Mouse (Mus musculus) hindbrain, embryonic 10.5 days (tissue): ENCODE measurements around the gene Cryz. TPM values are rescaled to one million over a fixed set of nuclear protein-coding genes. Genes with fewer than 3 reads are reported as not detected.

Experiments
- DNase-seq: peaks from one replicate; pipeline ENCODE4 v3.0.0-alpha.2; 2017; ENCODE audit warnings: low spot score
- H3K27ac ChIP-seq: fragments of 300-500 bp; sonication (generic); 2 replicates; pipeline ENCODE4 v1.5.1; 2016; ENCODE audit warnings: mild to moderate bottlenecking, moderate library complexity
- H3K27me3 ChIP-seq: fragments of 300-500 bp; sonication (generic); 2 replicates; pipeline ENCODE4 v1.6.1; 2016; ENCODE audit warnings: mild to moderate bottlenecking; ENCODE audit not compliant: poor library complexity, insufficient read depth, severe bottlenecking
- H3K36me3 ChIP-seq: fragments of 300-500 bp; sonication (generic); 2 replicates; pipeline ENCODE4 v1.6.1; 2016; ENCODE audit warnings: mild to moderate bottlenecking, moderate library complexity
- H3K4me1 ChIP-seq: fragments of 300-500 bp; sonication (generic); replicated peaks from 2 replicates; pipeline ENCODE4 v1.6.1; 2016; ENCODE audit warnings: mild to moderate bottlenecking
- H3K4me3 ChIP-seq: fragments of 300-500 bp; sonication (generic); 2 replicates; pipeline ENCODE4 v1.5.1; 2016; ENCODE audit warnings: mild to moderate bottlenecking, moderate library complexity
- H3K9me3 ChIP-seq: fragments of 300-500 bp; sonication (generic); 2 replicates; pipeline ENCODE4 v1.6.1; 2016; ENCODE audit warnings: mild to moderate bottlenecking, moderate library complexity
- WGBS: fragments of 180-500 bp; shearing (Covaris S2); methylation state at CpG from one replicate; pipeline ENCODE4 v1.1.7; 2016; 5-methylcytosine and 5-hydroxymethylcytosine counted together
- polyA plus RNA-seq: library from polyadenylated mRNA; unstranded; fragments of >200 nt; fragmentation: Nextera tagmentation; extraction: Ambion mirVana; gene quantifications from 2 replicates; pipeline ENCODE4 v1.2.1, GENCODE M21; 2016

Gene Cryz
- polyA plus RNA-seq, 1 experiment from 2014 or later = 14.9 TPM

DNA sequence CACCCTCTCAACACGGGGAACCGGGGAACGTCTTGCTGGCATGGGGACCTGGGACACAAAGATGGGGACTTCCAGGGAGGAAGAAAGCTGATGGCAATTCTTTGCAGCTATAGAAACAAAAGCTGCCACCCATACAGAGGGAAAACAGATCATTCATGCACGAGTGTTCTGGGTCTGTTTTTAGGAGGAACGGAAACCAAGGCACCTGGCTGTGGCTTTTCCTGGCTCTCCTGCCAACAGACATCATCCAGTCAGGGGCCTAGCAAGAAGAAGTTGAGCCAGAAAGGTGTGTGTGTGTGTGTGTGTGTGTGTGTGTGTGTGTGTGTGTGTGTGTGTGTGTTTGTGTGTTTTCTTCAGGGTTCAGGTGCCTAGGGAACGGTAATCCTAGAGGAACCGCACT is 67.0 kb downstream of the Cryz start, which contains the start of gene Erich3:
Gene Erich3 (plus strand): TSS at position 315 of the 400 bp plus-strand sequence.
- Histone ChIP-seq H3K36me3 (no peaks in the 10 kb centered on the region), H3K27ac (peak within 1 kb of the TSS; percentile 76), H3K4me1 (peaks cover 18% of the 10 kb centered on the region), H3K27me3 (peaks cover 33% of the 10 kb centered on the region), H3K9me3 (no peaks in the 10 kb centered on the region), H3K4me3 (peak within 1 kb of the TSS; percentile 60)
- no peak for DNase-seq
- 23% methylated on average over 7 of the region's 7 CpGs for WGBS

GRCm38 (mm10) chr3:154663976-154664581 is 67.6 kb downstream of the Cryz start:
- peaks cover 18% of the 10 kb centered on the region for H3K4me1 ChIP-seq
- H3K9me3 ChIP-seq = no peaks in the 10 kb centered on the region
- 3% methylated on average over 25 of the region's 27 CpGs for WGBS
- peak overlapping the region; percentile 60 for H3K4me3 ChIP-seq
- H3K27ac ChIP-seq = peak overlapping the region; percentile 76
- peak; percentile 47 for DNase-seq
- no peaks in the 10 kb centered on the region for H3K36me3 ChIP-seq
- peaks cover 33% of the 10 kb centered on the region for H3K27me3 ChIP-seq

GRCm38 (mm10) chr3:154664636-154665035 is 68.1 kb downstream of the Cryz start:
- peak overlapping the region; percentile 60 for H3K4me3 ChIP-seq
- no peak for DNase-seq
- H3K9me3 ChIP-seq = no peaks in the 10 kb centered on the region
- H3K4me1 ChIP-seq = peaks cover 18% of the 10 kb centered on the region
- no peaks in the 10 kb centered on the region for H3K36me3 ChIP-seq
- H3K27me3 ChIP-seq = peaks cover 33% of the 10 kb centered on the region
- peak overlapping the region; percentile 76; the same call in 1 of the 2 replicates for H3K27ac ChIP-seq
- 42% methylated on average over 4 of the region's 4 CpGs for WGBS

GRCm38 (mm10) chr3:154668485-154668884 is 72.0 kb downstream of the Cryz start:
- no peaks in the 10 kb centered on the region for H3K36me3 ChIP-seq
- H3K4me3 ChIP-seq = no peak overlapping the region
- H3K9me3 ChIP-seq = no peaks in the 10 kb centered on the region
- H3K27ac ChIP-seq = no peak overlapping the region
- 84% methylated on average over 3 of the region's 3 CpGs for WGBS
- DNase-seq = no peak
- peaks cover 19% of the 10 kb centered on the region for H3K27me3 ChIP-seq
- H3K4me1 ChIP-seq = peaks cover 17% of the 10 kb centered on the region

- Histone ChIP-seq H3K4me3 (no peak overlapping the region), H3K36me3 (no peaks in the 10 kb centered on the region), H3K27ac (no peak overlapping the region), H3K4me1 (peaks cover 7% of the 10 kb centered on the region), H3K27me3 (no peaks in the 10 kb centered on the region), H3K9me3 (no peaks in the 10 kb centered on the region)
- 83% methylated on average over 6 of the region's 6 CpGs for WGBS
- DNase-seq = no peak
Observed at GRCm38 (mm10) chr3:154670584-154670983, 74.1 kb downstream of the Cryz start.

DNA sequence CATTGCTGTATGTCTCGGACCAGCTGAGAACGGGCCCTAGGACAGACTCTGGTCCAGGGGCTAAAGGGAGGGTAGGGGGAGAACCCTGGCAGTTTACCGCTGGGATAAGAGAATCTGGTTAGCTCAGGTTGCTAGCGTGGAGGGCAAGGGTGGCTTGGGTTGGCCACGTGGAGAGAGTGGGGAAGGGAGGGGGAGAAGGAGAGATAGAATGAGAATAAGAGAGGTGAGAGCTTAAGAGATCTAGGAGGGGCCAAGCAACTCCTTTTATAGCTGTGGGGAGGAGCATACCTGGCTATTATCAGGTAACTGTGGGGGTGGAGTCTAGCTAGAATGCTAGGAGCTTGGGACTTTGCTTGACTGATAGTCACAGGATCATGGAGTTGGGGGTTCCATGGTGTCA is 74.5 kb downstream of the Cryz start:
- no peaks in the 10 kb centered on the region for H3K9me3 ChIP-seq
- H3K27me3 ChIP-seq = no peaks in the 10 kb centered on the region
- WGBS = 71% methylated on average over 5 of the region's 5 CpGs
- H3K36me3 ChIP-seq = no peaks in the 10 kb centered on the region
- H3K27ac ChIP-seq = no peak overlapping the region
- peaks cover 7% of the 10 kb centered on the region for H3K4me1 ChIP-seq
- no peak overlapping the region for H3K4me3 ChIP-seq
- DNase-seq = no peak

Other genes starting within 250 kb of the Cryz start
- gene Tyw3, start 393 bp downstream of the Cryz start, polyA plus RNA-seq = 19.2 and 20.2 TPM in 2 replicates
- 0.27 and 0.69 TPM in 2 replicates for gene Erich3, start 67.1 kb downstream of the Cryz start, polyA plus RNA-seq